10 mouse cellular contexts compared by ENCODE assay signal in genomic region chr9:96428336-96429046, GRCm38 (mm10). TPM values are rescaled to one million over a fixed set of nuclear protein-coding genes. Genes with fewer than 3 reads are reported as not detected.
DNase-seq lines count a peak whose midpoint lies in the region; ATAC-seq lines count a peak whose summit lies in the region.
"Had no signal": no experiment of that assay in that cellular context is flagged by ENCODE, and none has a peak within 500 bp of the region (broad histone marks: within the 10 kb centered on the region; RNA-seq: fewer than 3 reads in every experiment).

No protein-coding gene starts in this region.

- no peaks in the 10 kb centered on the region for H3K9me3 ChIP-seq in heart, embryonic 11.5 days (replicated peaks; ENCODE audit: control insufficient read depth, low read length)
- no peaks in the 10 kb centered on the region for H3K9me3 ChIP-seq in intestine, embryonic 15.5 days
- peaks cover 5% of the 10 kb centered on the region; the same call in 1 of the 2 replicates for H3K9me3 ChIP-seq in lung, embryonic 16.5 days (ENCODE audit: control insufficient read depth, low read length)
- no peaks in the 10 kb centered on the region for H3K9me3 ChIP-seq in midbrain, embryonic 14.5 days (ENCODE audit: control insufficient read depth, low read length)

- no peak for ATAC-seq in heart, embryonic 11.5 days (replicated peaks; ENCODE audit: insufficient number of reproducible peaks, low FRiP score, low TSS enrichment)
- ATAC-seq in intestine, embryonic 15.5 days, result peak; percentile 44; the same call in 1 of the 2 replicates
- ATAC-seq in lung, embryonic 16.5 days (ENCODE audit: low read depth), result peak; percentile 80
- no peak for ATAC-seq in midbrain, embryonic 14.5 days (ENCODE audit: low FRiP score, low TSS enrichment)
- ATAC-seq: hindbrain, embryonic 16.5 days had no signal

- no peak overlapping the region for H3K4me3 ChIP-seq in heart, embryonic 11.5 days (ENCODE audit: low read depth, low read length)
- 0 out of 2 replicates have a peak overlapping the region, but pooled peaks have one; percentile 10 for H3K4me3 ChIP-seq in brown adipose tissue, adult 24 weeks (ENCODE audit: insufficient read depth, low read depth, low read length)
- H3K4me3 ChIP-seq in intestine, embryonic 15.5 days (replicated peaks), result no peak overlapping the region
- H3K4me3 ChIP-seq in lung, embryonic 16.5 days (ENCODE audit: low read length), result peak overlapping the region; percentile 16; the same call in 1 of the 2 replicates
- H3K4me3 ChIP-seq in midbrain, embryonic 14.5 days (replicated peaks; ENCODE audit: low read depth, low read length), result no peak overlapping the region

- H3K27ac ChIP-seq in heart, embryonic 11.5 days (ENCODE audit: low read depth, low read length), result no peak overlapping the region
- H3K27ac ChIP-seq in brown adipose tissue, adult 24 weeks (replicated peaks; ENCODE audit: low read depth, low read length), result no peak overlapping the region
- H3K27ac ChIP-seq in intestine, embryonic 15.5 days, result peak overlapping the region; percentile 29; the same call in 1 of the 2 replicates
- H3K27ac ChIP-seq in lung, embryonic 16.5 days (ENCODE audit: low read length), result peak overlapping the region; percentile 76
- H3K27ac ChIP-seq in midbrain, embryonic 14.5 days (replicated peaks; ENCODE audit: low read depth, low read length), result no peak overlapping the region

- DNase-seq in heart, adult 18-20 months, result peak; percentile 61
- DNase-seq in cerebellum, adult 18-20 months, result no peak
- no peak for DNase-seq in midbrain, embryonic 14.5 days
- no peak for DNase-seq in testis, postnatal 14 days (ENCODE audit: low spot score)

- H3K36me3 ChIP-seq in heart, embryonic 11.5 days (ENCODE audit: control insufficient read depth, insufficient read depth, low read length), result no peaks in the 10 kb centered on the region
- no peaks in the 10 kb centered on the region for H3K36me3 ChIP-seq in intestine, embryonic 15.5 days
- no peaks in the 10 kb centered on the region for H3K36me3 ChIP-seq in lung, embryonic 16.5 days (ENCODE audit: control insufficient read depth, insufficient read depth, low read length)
- no peaks in the 10 kb centered on the region for H3K36me3 ChIP-seq in midbrain, embryonic 14.5 days (ENCODE audit: control insufficient read depth, insufficient read depth, low read length)

- H3K4me1 ChIP-seq in heart, embryonic 11.5 days (ENCODE audit: control insufficient read depth, insufficient read depth, low read length), result no peaks in the 10 kb centered on the region
- peaks cover 5% of the 10 kb centered on the region; the same call in 1 of the 2 replicates for H3K4me1 ChIP-seq in brown adipose tissue, adult 24 weeks (ENCODE audit: control insufficient read depth, insufficient read depth, insufficient read length, low read length)
- no peaks in the 10 kb centered on the region for H3K4me1 ChIP-seq in intestine, embryonic 15.5 days (replicated peaks)
- H3K4me1 ChIP-seq in lung, embryonic 16.5 days (replicated peaks; ENCODE audit: control insufficient read depth, insufficient read depth, low read length), result peaks cover 4% of the 10 kb centered on the region; the same call in 1 of the 2 replicates
- no peaks in the 10 kb centered on the region for H3K4me1 ChIP-seq in midbrain, embryonic 14.5 days (ENCODE audit: control insufficient read depth, insufficient read depth, low read length)

- no peak overlapping the region for H3K4me2 ChIP-seq in heart, embryonic 11.5 days
- H3K4me2 ChIP-seq in intestine, embryonic 15.5 days (replicated peaks), result no peak overlapping the region
- H3K4me2 ChIP-seq in lung, embryonic 16.5 days (ENCODE audit: low read depth, low read length), result no peak overlapping the region; the same call in 1 of the 2 replicates
- H3K4me2 ChIP-seq in midbrain, embryonic 14.5 days (ENCODE audit: low read length), result no peak overlapping the region

- WGBS in heart, embryonic 11.5 days (ENCODE audit: insufficient replicate concordance), result 81% methylated on average over 17 of the region's 17 CpGs
- WGBS in intestine, embryonic 15.5 days, result 50% methylated on average over 17 of the region's 17 CpGs
- WGBS in lung, embryonic 16.5 days, result 55% methylated on average over 17 of the region's 17 CpGs
- 91% methylated on average over 17 of the region's 17 CpGs for WGBS in midbrain, embryonic 14.5 days

- H3K27me3 ChIP-seq in heart, embryonic 11.5 days (ENCODE audit: control insufficient read depth, insufficient read depth, low read length), result no peaks in the 10 kb centered on the region
- no peaks in the 10 kb centered on the region for H3K27me3 ChIP-seq in intestine, embryonic 15.5 days (replicated peaks)
- H3K27me3 ChIP-seq in lung, embryonic 16.5 days (ENCODE audit: control insufficient read depth, insufficient read depth, low read depth, low read length), result no peaks in the 10 kb centered on the region
- H3K27me3 ChIP-seq in midbrain, embryonic 14.5 days (ENCODE audit: control insufficient read depth, insufficient read depth, low read length), result no peaks in the 10 kb centered on the region
- H3K27me3 ChIP-seq: CH12.LX had no signal

- no peak overlapping the region for H3K9ac ChIP-seq in heart, embryonic 11.5 days (ENCODE audit: low read depth, low read length)
- no peak overlapping the region for H3K9ac ChIP-seq in intestine, embryonic 15.5 days
- H3K9ac ChIP-seq in lung, embryonic 16.5 days (ENCODE audit: low read length), result no peak overlapping the region
- no peak overlapping the region for H3K9ac ChIP-seq in midbrain, embryonic 14.5 days (replicated peaks; ENCODE audit: low read length)

RNA-seq across cellular contexts. Expression of gene Rnf7, which starts 50.0 kb away (rescaled TPM):
- 10 to 100 TPM; 71.2 to 86.4 TPM for total RNA-seq in heart, adult 18-20 months (2021)
- 261 and 268 TPM in 2 replicates for polyA plus RNA-seq in heart, embryonic 11.5 days (2014; fragmentation: Nextera tagmentation; extraction: Ambion mirVana)
- 175 and 193 TPM in 2 replicates for polyA plus RNA-seq in brown adipose tissue, adult 24 weeks (2012; ENCODE audit: insufficient read depth, insufficient read length, missing spikeins)
- 169 and 183 TPM in 2 replicates for polyA plus RNA-seq in intestine, embryonic 15.5 days (2015; fragmentation: Nextera tagmentation; extraction: Ambion mirVana)
- polyA plus RNA-seq in lung, embryonic 16.5 days (2015; fragmentation: Nextera tagmentation; extraction: Ambion mirVana), result 189 and 195 TPM in 2 replicates
- polyA plus RNA-seq in midbrain, embryonic 14.5 days (2014; fragmentation: Nextera tagmentation; extraction: Ambion mirVana), result 262 and 263 TPM in 2 replicates

Comparison
In these comparisons a context has a peak if more than half of its experiments do, and no peak if none do; other contexts are left out.
1. DNase-seq: peak in heart, adult 18-20 months (2 of 2); none in cerebellum, adult 18-20 months (0 of 2), midbrain, embryonic 14.5 days (single experiment) and testis, postnatal 14 days (single experiment).
2. ATAC-seq: peak in intestine, embryonic 15.5 days (single experiment) and lung, embryonic 16.5 days (single experiment); none in heart, embryonic 11.5 days (single experiment) and midbrain, embryonic 14.5 days (single experiment).
3. H3K27ac ChIP-seq: peak in intestine, embryonic 15.5 days (single experiment) and lung, embryonic 16.5 days (single experiment); none in heart, embryonic 11.5 days (single experiment), brown adipose tissue, adult 24 weeks (single experiment) and midbrain, embryonic 14.5 days (single experiment).
4. H3K4me3 ChIP-seq: peak in brown adipose tissue, adult 24 weeks (single experiment) and lung, embryonic 16.5 days (single experiment); none in heart, embryonic 11.5 days (single experiment), intestine, embryonic 15.5 days (single experiment) and midbrain, embryonic 14.5 days (single experiment).